Mouse (Mus musculus): ENCODE measurements around the gene Gm20388. TPM values are rescaled to one million over a fixed set of nuclear protein-coding genes. Genes with fewer than 3 reads are reported as not detected.

Gene Gm20388
- polyA plus RNA-seq, 1 experiment from 2014 or later, result 12.4 TPM

- H3K27me3 ChIP-seq (replicated peaks; ENCODE audit: control insufficient read depth, insufficient read depth, low read length), result no peaks in the 10 kb centered on the region
- H3K9ac ChIP-seq (ENCODE audit: low read depth, low read length), result no peak overlapping the region
- WGBS, result 5% methylated on average over 10 of the region's 10 CpGs
- peak overlapping the region; percentile 35; the same call in 1 of the 2 replicates for H3K4me2 ChIP-seq (ENCODE audit: low read length)
- ATAC-seq, result no peak
- no peaks in the 10 kb centered on the region for H3K36me3 ChIP-seq (ENCODE audit: control insufficient read depth, insufficient read depth, low read length)
- peaks cover 29% of the 10 kb centered on the region for H3K4me1 ChIP-seq (ENCODE audit: control insufficient read depth, insufficient read depth, low read depth, low read length)
- no peaks in the 10 kb centered on the region for H3K9me3 ChIP-seq (ENCODE audit: control insufficient read depth, low read length)
- no peak overlapping the region for H3K4me3 ChIP-seq (ENCODE audit: low read length)
- no peak overlapping the region; the same call in 1 of the 2 replicates for H3K27ac ChIP-seq (ENCODE audit: low read depth, low read length)
Measured at GRCm38 (mm10) chr8:120178124-120178514, 267.5 kb downstream of the Gm20388 start.

DNA sequence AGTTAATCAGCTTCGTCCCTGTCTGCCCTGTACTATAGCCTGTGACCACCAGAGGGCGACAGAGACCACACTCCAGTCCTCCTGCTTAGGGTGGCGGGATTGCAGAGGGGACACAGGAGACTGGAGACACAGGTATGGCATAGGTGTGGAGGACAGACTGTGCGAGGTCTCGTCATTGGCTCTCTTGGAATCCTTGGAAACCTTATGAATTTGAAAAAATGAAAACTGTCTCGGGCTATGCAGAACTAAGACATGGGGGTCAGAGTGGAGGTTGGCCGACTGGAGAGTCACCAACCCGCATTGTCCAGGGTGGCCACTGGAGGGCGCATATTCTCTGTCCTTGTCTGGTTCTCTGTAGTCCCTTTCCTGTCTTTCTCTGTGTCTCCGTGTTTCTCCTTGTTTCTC, 268.4 kb downstream of the Gm20388 start:
- no peak overlapping the region for H3K27ac ChIP-seq (ENCODE audit: low read depth, low read length)
- peaks cover 29% of the 10 kb centered on the region for H3K4me1 ChIP-seq (ENCODE audit: control insufficient read depth, insufficient read depth, low read depth, low read length)
- H3K9ac ChIP-seq (ENCODE audit: low read depth, low read length), result no peak overlapping the region
- no peaks in the 10 kb centered on the region for H3K9me3 ChIP-seq (ENCODE audit: control insufficient read depth, low read length)
- peak overlapping the region; percentile 46 for H3K4me2 ChIP-seq (ENCODE audit: low read length)
- peak; percentile 80 for ATAC-seq
- H3K4me3 ChIP-seq (ENCODE audit: low read length), result no peak overlapping the region
- no peaks in the 10 kb centered on the region for H3K36me3 ChIP-seq (ENCODE audit: control insufficient read depth, insufficient read depth, low read length)
- H3K27me3 ChIP-seq (replicated peaks; ENCODE audit: control insufficient read depth, insufficient read depth, low read length), result no peaks in the 10 kb centered on the region
- under 1% methylated on average over 10 of the region's 10 CpGs for WGBS

DNA sequence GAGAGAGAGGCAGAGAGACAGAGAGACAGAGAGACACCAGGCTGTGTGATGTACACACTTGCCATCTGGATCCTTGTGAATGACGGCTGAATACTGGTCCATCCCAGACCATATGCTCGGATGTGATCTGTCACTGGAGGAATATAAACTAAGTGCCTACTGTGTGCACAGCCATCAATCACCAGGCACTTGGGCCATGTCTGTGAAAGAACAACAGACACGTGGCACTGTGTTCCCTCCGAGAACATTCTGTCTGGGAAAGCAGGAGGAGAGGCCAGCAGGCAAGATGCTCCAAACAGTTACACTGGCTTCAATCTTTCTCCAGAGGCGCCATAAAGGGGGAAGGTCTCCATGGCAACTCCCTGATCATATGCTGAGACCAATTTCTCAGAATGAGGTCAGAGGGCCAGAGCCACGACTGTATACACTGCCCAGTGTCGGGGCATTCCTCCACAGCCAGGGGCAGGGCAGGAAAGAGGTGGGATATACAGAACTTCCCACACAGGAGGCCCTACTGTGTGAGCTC, 269.9 kb downstream of the Gm20388 start:
- ATAC-seq, result no peak
- Histone ChIP-seq H3K4me1 (ENCODE audit: control insufficient read depth, insufficient read depth, low read depth, low read length) (peaks cover 40% of the 10 kb centered on the region), H3K4me3 (ENCODE audit: low read length) (no peak overlapping the region), H3K36me3 (ENCODE audit: control insufficient read depth, insufficient read depth, low read length) (no peaks in the 10 kb centered on the region), H3K27ac (ENCODE audit: low read depth, low read length) (no peak overlapping the region), H3K27me3 (replicated peaks; ENCODE audit: control insufficient read depth, insufficient read depth, low read length) (no peaks in the 10 kb centered on the region), H3K9me3 (ENCODE audit: control insufficient read depth, low read length) (no peaks in the 10 kb centered on the region), H3K9ac (ENCODE audit: low read depth, low read length) (peak overlapping the region; percentile 22; the same call in 1 of the 2 replicates), H3K4me2 (ENCODE audit: low read length) (no peak overlapping the region)
- WGBS, result 27% methylated on average over 7 of the region's 7 CpGs

- no peak for ATAC-seq
- no peak overlapping the region for H3K4me2 ChIP-seq (ENCODE audit: low read length)
- H3K4me1 ChIP-seq (ENCODE audit: control insufficient read depth, insufficient read depth, low read depth, low read length), result peaks cover 44% of the 10 kb centered on the region
- no peaks in the 10 kb centered on the region for H3K36me3 ChIP-seq (ENCODE audit: control insufficient read depth, insufficient read depth, low read length)
- no peak overlapping the region for H3K4me3 ChIP-seq (ENCODE audit: low read length)
- no peak overlapping the region for H3K27ac ChIP-seq (ENCODE audit: low read depth, low read length)
- H3K9me3 ChIP-seq (ENCODE audit: control insufficient read depth, low read length), result no peaks in the 10 kb centered on the region
- WGBS, result 91% methylated on average over 5 of the region's 5 CpGs
- no peaks in the 10 kb centered on the region for H3K27me3 ChIP-seq (replicated peaks; ENCODE audit: control insufficient read depth, insufficient read depth, low read length)
- no peak overlapping the region for H3K9ac ChIP-seq (ENCODE audit: low read depth, low read length)
Measured at GRCm38 (mm10) chr8:120181274-120181673, 270.6 kb downstream of the Gm20388 start.

DNA sequence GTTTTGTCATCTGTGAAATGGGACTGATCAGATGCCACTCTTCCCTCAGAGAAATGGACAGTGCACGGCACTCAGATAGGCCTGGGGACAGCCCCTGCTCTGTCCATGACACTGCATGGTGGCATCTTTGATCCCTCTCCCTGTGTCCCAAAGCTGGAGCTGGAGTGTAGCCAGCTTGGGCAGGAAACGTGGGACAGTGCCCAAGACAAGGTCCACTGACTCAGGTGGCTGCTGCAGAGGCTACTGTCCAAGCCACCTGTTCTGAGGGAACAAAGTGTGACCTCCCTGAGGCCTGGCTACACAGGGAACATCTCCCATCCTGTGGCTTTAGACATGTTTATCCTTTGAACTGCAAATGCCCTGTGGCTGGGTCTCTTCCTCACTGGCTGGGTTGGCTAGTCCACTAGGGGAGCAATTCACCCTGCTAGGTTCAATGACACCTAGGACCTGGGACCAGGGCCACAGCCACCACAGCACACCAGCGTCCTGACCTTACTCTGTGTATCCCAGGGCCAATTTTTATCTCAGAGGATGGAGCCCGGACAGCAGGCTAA, 271.3 kb downstream of the Gm20388 start:
- Histone ChIP-seq H3K27ac (ENCODE audit: low read depth, low read length) (no peak overlapping the region), H3K4me3 (ENCODE audit: low read length) (no peak overlapping the region), H3K9ac (ENCODE audit: low read depth, low read length) (no peak overlapping the region), H3K27me3 (replicated peaks; ENCODE audit: control insufficient read depth, insufficient read depth, low read length) (no peaks in the 10 kb centered on the region), H3K9me3 (ENCODE audit: control insufficient read depth, low read length) (no peaks in the 10 kb centered on the region), H3K36me3 (ENCODE audit: control insufficient read depth, insufficient read depth, low read length) (no peaks in the 10 kb centered on the region), H3K4me2 (ENCODE audit: low read length) (no peak overlapping the region), H3K4me1 (ENCODE audit: control insufficient read depth, insufficient read depth, low read depth, low read length) (peaks cover 44% of the 10 kb centered on the region)
- WGBS, result 79% methylated on average over 4 of the region's 4 CpGs
- ATAC-seq, result no peak

DNA sequence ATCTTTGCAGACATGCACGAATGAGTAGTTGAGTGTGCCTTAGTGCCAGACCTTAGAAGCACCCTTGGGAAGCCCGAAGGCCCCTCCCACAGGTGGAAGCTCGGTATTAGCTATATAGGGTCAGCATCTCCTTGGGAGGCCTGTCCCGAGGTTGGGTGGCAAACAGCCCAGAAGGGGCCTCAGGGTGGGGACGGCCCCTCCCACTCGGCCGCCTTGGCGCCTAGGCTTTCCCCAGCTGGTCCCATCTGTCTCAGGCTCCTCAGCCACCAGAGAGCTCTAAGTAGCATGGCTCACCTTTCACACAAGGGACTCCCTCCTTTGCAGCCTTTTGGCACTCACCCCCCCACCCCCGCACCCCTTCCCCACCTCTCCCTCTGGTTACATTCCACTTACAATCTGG, 273.7 kb downstream of the Gm20388 start:
- 35% methylated on average over 9 of the region's 9 CpGs for WGBS
- peaks cover 30% of the 10 kb centered on the region for H3K4me1 ChIP-seq (ENCODE audit: control insufficient read depth, insufficient read depth, low read depth, low read length)
- H3K27me3 ChIP-seq (replicated peaks; ENCODE audit: control insufficient read depth, insufficient read depth, low read length), result no peaks in the 10 kb centered on the region
- no peak overlapping the region for H3K27ac ChIP-seq (ENCODE audit: low read depth, low read length)
- H3K4me3 ChIP-seq (ENCODE audit: low read length), result no peak overlapping the region
- H3K4me2 ChIP-seq (ENCODE audit: low read length), result no peak overlapping the region
- H3K36me3 ChIP-seq (ENCODE audit: control insufficient read depth, insufficient read depth, low read length), result no peaks in the 10 kb centered on the region
- ATAC-seq, result no peak
- no peak overlapping the region for H3K9ac ChIP-seq (ENCODE audit: low read depth, low read length)
- no peaks in the 10 kb centered on the region for H3K9me3 ChIP-seq (ENCODE audit: control insufficient read depth, low read length)

GRCm38 (mm10) chr8:120184850-120185792, 274.5 kb downstream of the Gm20388 start:
- 10% methylated on average over 16 of the region's 17 CpGs for WGBS

DNA sequence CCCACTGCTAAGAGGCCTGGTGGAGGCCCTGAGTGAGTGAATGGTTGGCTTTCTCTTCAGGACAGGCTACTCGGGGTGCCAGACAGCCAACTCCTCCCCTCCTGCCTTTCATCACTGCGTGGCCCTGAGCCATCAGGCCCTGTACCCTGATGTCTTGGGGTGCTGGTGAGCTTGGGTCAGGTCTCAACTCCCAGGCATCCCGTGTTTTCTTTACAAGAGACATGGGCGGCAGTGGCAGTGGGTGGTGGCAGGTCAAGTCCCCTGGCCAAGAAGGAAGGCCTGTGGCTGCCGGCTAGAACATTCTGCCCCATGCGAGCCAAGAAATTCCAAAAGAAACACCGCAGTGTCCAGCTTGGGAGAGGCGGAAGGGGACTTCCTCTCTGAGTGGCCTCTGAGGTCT, 275.8 kb downstream of the Gm20388 start:
- Histone ChIP-seq H3K36me3 (ENCODE audit: control insufficient read depth, insufficient read depth, low read length) (no peaks in the 10 kb centered on the region), H3K4me2 (ENCODE audit: low read length) (no peak overlapping the region), H3K9ac (ENCODE audit: low read depth, low read length) (no peak overlapping the region), H3K4me1 (ENCODE audit: control insufficient read depth, insufficient read depth, low read depth, low read length) (peaks cover 32% of the 10 kb centered on the region), H3K4me3 (ENCODE audit: low read length) (no peak overlapping the region), H3K27me3 (replicated peaks; ENCODE audit: control insufficient read depth, insufficient read depth, low read length) (no peaks in the 10 kb centered on the region), H3K9me3 (ENCODE audit: control insufficient read depth, low read length) (no peaks in the 10 kb centered on the region), H3K27ac (ENCODE audit: low read depth, low read length) (no peak overlapping the region)
- whole genome bisulfite sequencing, result 39% methylated on average over 8 of the region's 8 CpGs
- ATAC-seq, result peak; percentile 38; the same call in 1 of the 2 replicates

More at GRCm38 (mm10) chr8:120184850-120185792, 274.5 kb downstream of the Gm20388 start:
- Histone ChIP-seq H3K27ac (ENCODE audit: low read depth, low read length) (peak overlapping the region; percentile 67), H3K9me3 (ENCODE audit: control insufficient read depth, low read length) (no peaks in the 10 kb centered on the region), H3K36me3 (ENCODE audit: control insufficient read depth, insufficient read depth, low read length) (no peaks in the 10 kb centered on the region), H3K4me1 (ENCODE audit: control insufficient read depth, insufficient read depth, low read depth, low read length) (peaks cover 28% of the 10 kb centered on the region), H3K4me3 (ENCODE audit: low read length) (no peak overlapping the region), H3K27me3 (replicated peaks; ENCODE audit: control insufficient read depth, insufficient read depth, low read length) (no peaks in the 10 kb centered on the region), H3K9ac (ENCODE audit: low read depth, low read length) (peak overlapping the region; percentile 59), H3K4me2 (ENCODE audit: low read length) (peak overlapping the region; percentile 44)
- ATAC-seq, result peak; percentile 53; the same call in 1 of the 2 replicates

GRCm38 (mm10) chr8:120188510-120188909, 277.9 kb downstream of the Gm20388 start:
- H3K36me3 ChIP-seq (ENCODE audit: control insufficient read depth, insufficient read depth, low read length), result no peaks in the 10 kb centered on the region
- H3K4me3 ChIP-seq (ENCODE audit: low read length), result no peak overlapping the region
- H3K4me1 ChIP-seq (ENCODE audit: control insufficient read depth, insufficient read depth, low read depth, low read length), result peaks cover 34% of the 10 kb centered on the region
- no peak overlapping the region for H3K9ac ChIP-seq (ENCODE audit: low read depth, low read length)
- no peak overlapping the region for H3K4me2 ChIP-seq (ENCODE audit: low read length)
- ATAC-seq, result no peak
- H3K27me3 ChIP-seq (replicated peaks; ENCODE audit: control insufficient read depth, insufficient read depth, low read length), result no peaks in the 10 kb centered on the region
- no peaks in the 10 kb centered on the region for H3K9me3 ChIP-seq (ENCODE audit: control insufficient read depth, low read length)
- WGBS, result 86% methylated on average over 5 of the region's 6 CpGs
- no peak overlapping the region for H3K27ac ChIP-seq (ENCODE audit: low read depth, low read length)
